ENCODE assay signal across 9 mouse cellular contexts in the genomic region with DNA sequence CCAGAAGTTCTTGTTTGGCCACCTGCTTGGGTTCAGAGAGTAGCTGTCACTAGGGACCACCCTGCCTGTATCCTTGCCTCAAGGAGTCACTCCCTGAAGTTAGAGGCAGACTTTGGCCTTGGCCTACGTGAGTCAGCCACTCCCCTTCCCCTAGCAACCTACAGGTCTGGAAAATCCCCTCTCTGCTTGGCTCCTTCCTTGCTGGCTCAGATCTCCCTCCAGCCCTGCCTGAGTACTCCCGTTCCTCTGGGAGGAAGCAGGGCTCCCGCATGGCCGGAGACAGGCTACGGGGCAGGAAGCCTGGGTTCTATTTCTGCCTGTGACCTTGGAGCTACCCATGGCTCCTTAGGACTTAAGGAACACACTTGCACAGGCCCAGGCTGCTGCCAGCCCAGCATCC. TPM values are rescaled to one million over a fixed set of nuclear protein-coding genes. Genes with fewer than 3 reads are reported as not detected.
DNase-seq lines count a peak whose midpoint lies in the region; ATAC-seq and TF ChIP-seq lines count a peak whose summit lies in the region.
"Had no signal": no experiment of that assay in that cellular context is flagged by ENCODE, and none has a peak within 500 bp of the region (broad histone marks: within the 10 kb centered on the region; RNA-seq: fewer than 3 reads in every experiment).

No protein-coding gene starts in this region.

- peaks cover 5% of the 10 kb centered on the region for H3K36me3 ChIP-seq in intestine, embryonic 15.5 days
- H3K36me3 ChIP-seq in liver, postnatal 0 days (replicated peaks; ENCODE audit: insufficient read depth, low read length), result no peaks in the 10 kb centered on the region

- no peaks in the 10 kb centered on the region for H3K27me3 ChIP-seq in intestine, embryonic 15.5 days (replicated peaks)
- no peaks in the 10 kb centered on the region for H3K27me3 ChIP-seq in liver, postnatal 0 days (ENCODE audit: insufficient read depth, low read length)
- H3K27me3 ChIP-seq: CH12.LX had no signal

- H3K4me3 ChIP-seq in gastrocnemius, adult 2 months, result peak overlapping the region; percentile 56
- no peak overlapping the region for H3K4me3 ChIP-seq in intestine, embryonic 15.5 days (replicated peaks)
- H3K4me3 ChIP-seq in liver, postnatal 0 days (ENCODE audit: low read depth, low read length), result no peak overlapping the region

- peak overlapping the region; percentile 16 for H3K4me2 ChIP-seq in intestine, embryonic 15.5 days (replicated peaks)
- no peak overlapping the region for H3K4me2 ChIP-seq in liver, postnatal 0 days (ENCODE audit: low read depth, low read length)

- no peak for TF ChIP-seq CTCF in gastrocnemius, adult 2 months (IDR thresholded peaks at IDR 0.05)
- no peak for TF ChIP-seq CTCF in liver, postnatal 0 days (IDR thresholded peaks at IDR 0.05; ENCODE audit: low read depth)

- TF ChIP-seq EP300 in liver, postnatal 0 days (IDR thresholded peaks at IDR 0.05; ENCODE audit: low read depth), result no peak

- intact Hi-C loops in gastrocnemius, adult 2 months (cut with DNase I), result no loop called here
- intact Hi-C loops in gastrocnemius, postnatal 36 days (cut with DNase I), result no loop called here

- H3K27ac ChIP-seq in gastrocnemius, adult 2 months, result peak overlapping the region; percentile 89
- peak overlapping the region; percentile 88 for H3K27ac ChIP-seq in intestine, embryonic 15.5 days
- peak overlapping the region; percentile 59 for H3K27ac ChIP-seq in liver, postnatal 0 days (ENCODE audit: low read depth)

- 0 out of 2 replicates have a peak overlapping the region, but pooled peaks have one; percentile 16 for H3K9ac ChIP-seq in intestine, embryonic 15.5 days
- H3K9ac ChIP-seq in liver, postnatal 0 days (replicated peaks), result no peak overlapping the region

- peak; percentile 69 for DNase-seq in gastrocnemius, adult 2 months
- no peak for DNase-seq in gastrocnemius, postnatal 4 days (ENCODE audit: low spot score in 2 of 2)
- DNase-seq in gastrocnemius, postnatal 36 days, result peak; percentile 40 to 55
- no peak for DNase-seq in liver, postnatal 0 days
- DNase-seq in right cerebral cortex, adult 18-20 months, result no peak
- DNase-seq in cerebellum, adult 18-20 months, result no peak
- DNase-seq in adipocyte (ENCODE audit: low spot score), result no peak

- 37% methylated on average over 5 of the region's 5 CpGs for WGBS in intestine, embryonic 15.5 days
- WGBS in liver, postnatal 0 days (ENCODE audit: insufficient replicate concordance), result 74% methylated on average over 5 of the region's 5 CpGs

- H3K4me1 ChIP-seq in intestine, embryonic 15.5 days (replicated peaks), result peaks cover 52% of the 10 kb centered on the region
- H3K4me1 ChIP-seq in liver, postnatal 0 days (ENCODE audit: insufficient read depth), result peaks cover 18% of the 10 kb centered on the region

- peak; percentile 72 for ATAC-seq in intestine, embryonic 15.5 days
- peak; percentile 24; the same call in 1 of the 2 replicates for ATAC-seq in liver, postnatal 0 days

- no peaks in the 10 kb centered on the region for H3K9me3 ChIP-seq in intestine, embryonic 15.5 days
- no peaks in the 10 kb centered on the region for H3K9me3 ChIP-seq in liver, postnatal 0 days (ENCODE audit: low read length)

RNA-seq across cellular contexts. Expression of gene Hspg2, which starts 28.8 kb away (rescaled TPM):
- 10 to 100 TPM; 55.2 to 77.5 TPM for total RNA-seq in gastrocnemius, adult 2 months (2021)
- total RNA-seq in gastrocnemius, postnatal 4 days (2021), result 100 to 1,000 TPM; 336 to 381 TPM
- 10 to 100 TPM; 84.4 to 94.7 TPM for total RNA-seq in gastrocnemius, postnatal 36 days (2021)
- polyA plus RNA-seq in intestine, embryonic 15.5 days (2015; fragmentation: Nextera tagmentation; extraction: Ambion mirVana), result 20.9 and 23.0 TPM in 2 replicates
- polyA plus RNA-seq in liver, postnatal 0 days (2015; fragmentation: Nextera tagmentation; extraction: Ambion mirVana), result 5.1 TPM in 2 replicates

RNA-seq across cellular contexts. Expression of gene 1700013G24Rik, which starts 44.3 kb away (rescaled TPM):
- not detected for total RNA-seq in gastrocnemius, adult 2 months (2021)
- under 1 TPM in 1 of 2 experiments, not detected in 1; 0.34 TPM for total RNA-seq in gastrocnemius, postnatal 4 days (2021)
- total RNA-seq in gastrocnemius, postnatal 36 days (2021), result not detected
- not detected in 2 replicates for polyA plus RNA-seq in intestine, embryonic 15.5 days (2015; fragmentation: Nextera tagmentation; extraction: Ambion mirVana)
- not detected in 2 replicates for polyA plus RNA-seq in liver, postnatal 0 days (2015; fragmentation: Nextera tagmentation; extraction: Ambion mirVana)
- total RNA-seq: CH12.LX had no signal

Comparison
In these comparisons a context has a peak if more than half of its experiments do, and no peak if none do; other contexts are left out.
1. DNase-seq: peak in gastrocnemius, adult 2 months (single experiment) and gastrocnemius, postnatal 36 days (2 of 2); none in gastrocnemius, postnatal 4 days (0 of 2), liver, postnatal 0 days (single experiment), right cerebral cortex, adult 18-20 months (single experiment), cerebellum, adult 18-20 months (0 of 2) and adipocyte (single experiment).
2. Peak in every context shown above with its lines, with median percentiles within 50 percentile points of each other: H3K27ac ChIP-seq.